In the genomic region with DNA sequence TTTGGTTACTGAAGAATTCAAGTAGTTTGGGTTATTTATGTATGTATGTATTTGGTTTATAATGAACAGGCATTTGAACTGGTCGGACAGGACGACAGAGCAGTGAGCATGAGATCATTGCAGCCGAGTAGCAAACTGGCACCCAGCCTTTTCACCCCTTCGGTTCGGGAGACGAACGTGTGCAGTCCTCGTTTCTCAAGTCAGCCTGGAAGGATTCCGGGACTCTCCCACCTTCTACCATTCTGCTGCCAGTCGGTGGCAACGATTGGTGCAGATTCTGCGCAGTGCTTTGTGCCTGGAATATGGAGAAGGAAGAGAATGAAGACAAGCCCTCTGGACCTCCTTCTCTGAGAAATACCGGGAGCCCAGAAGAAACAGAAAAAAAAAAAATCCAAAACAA, we compare ENCODE assay signal across 10 mouse cellular contexts. TPM values are rescaled to one million over a fixed set of nuclear protein-coding genes. Genes with fewer than 3 reads are reported as not detected.
DNase-seq lines count a peak whose midpoint lies in the region; ATAC-seq and TF ChIP-seq lines count a peak whose summit lies in the region.
"Had no signal": no experiment of that assay in that cellular context is flagged by ENCODE, and none has a peak within 500 bp of the region (broad histone marks: within the 10 kb centered on the region; RNA-seq: fewer than 3 reads in every experiment).

No protein-coding gene starts in this region.

- no peak for DNase-seq in hindbrain, embryonic 11.5 days (ENCODE audit: low spot score)
- peak; percentile 64 for DNase-seq in fibroblast of lung, adult 2 months (ENCODE audit: low read depth)
- DNase-seq in heart, postnatal 0 days (ENCODE audit: low spot score), result peak; percentile 62
- DNase-seq in layer of hippocampus, adult 9-11 months, result peak; percentile 89
- DNase-seq in embryo, embryonic 10 days (ENCODE audit: low spot score), result no peak

- H3K9ac ChIP-seq in hindbrain, embryonic 12.5 days, result no peak overlapping the region
- H3K9ac ChIP-seq in hindbrain, embryonic 11.5 days (ENCODE audit: low read depth, low read length), result no peak overlapping the region
- peak overlapping the region; percentile 21 for H3K9ac ChIP-seq in heart, postnatal 0 days (replicated peaks; ENCODE audit: low read depth, low read length)
- peak overlapping the region; percentile 61 for H3K9ac ChIP-seq in midbrain, embryonic 13.5 days (replicated peaks)

- ATAC-seq in hindbrain, embryonic 12.5 days (ENCODE audit: low FRiP score), result peak; percentile 46; the same call in 1 of the 2 replicates
- ATAC-seq in hindbrain, embryonic 11.5 days (ENCODE audit: low FRiP score), result no peak
- peak; percentile 72; the same call in 1 of the 2 replicates for ATAC-seq in heart, postnatal 0 days (ENCODE audit: insufficient read depth, low read depth)
- ATAC-seq in midbrain, embryonic 13.5 days, result peak; percentile 43

- H3K4me3 ChIP-seq in hindbrain, embryonic 12.5 days, result peak overlapping the region; percentile 12; the same call in 1 of the 2 replicates
- H3K4me3 ChIP-seq in hindbrain, embryonic 11.5 days (ENCODE audit: low read depth, low read length), result no peak overlapping the region
- H3K4me3 ChIP-seq in heart, postnatal 0 days (ENCODE audit: low read depth, low read length), result peak overlapping the region; percentile 46
- peak overlapping the region; percentile 36 for H3K4me3 ChIP-seq in midbrain, embryonic 13.5 days (replicated peaks)
- H3K4me3 ChIP-seq in testis, adult 2 months (ENCODE audit: control insufficient read depth, low read depth, low read length), result peak overlapping the region; percentile 59

- no peaks in the 10 kb centered on the region for H3K27me3 ChIP-seq in hindbrain, embryonic 12.5 days
- H3K27me3 ChIP-seq in hindbrain, embryonic 11.5 days (ENCODE audit: control insufficient read depth, insufficient read depth, low read length), result no peaks in the 10 kb centered on the region
- no peaks in the 10 kb centered on the region for H3K27me3 ChIP-seq in heart, postnatal 0 days (ENCODE audit: control insufficient read depth, insufficient read depth, low read length)
- no peaks in the 10 kb centered on the region for H3K27me3 ChIP-seq in midbrain, embryonic 13.5 days
- H3K27me3 ChIP-seq in testis, adult 2 months (ENCODE audit: control insufficient read depth, insufficient read depth, low read length), result no peaks in the 10 kb centered on the region
- H3K27me3 ChIP-seq: CH12.LX had no signal

- no peaks in the 10 kb centered on the region for H3K9me3 ChIP-seq in hindbrain, embryonic 12.5 days (replicated peaks)
- no peaks in the 10 kb centered on the region for H3K9me3 ChIP-seq in hindbrain, embryonic 11.5 days (ENCODE audit: control insufficient read depth, low read length)
- H3K9me3 ChIP-seq in heart, postnatal 0 days (replicated peaks; ENCODE audit: control insufficient read depth, low read length), result no peaks in the 10 kb centered on the region
- H3K9me3 ChIP-seq in midbrain, embryonic 13.5 days, result no peaks in the 10 kb centered on the region

- H3K27ac ChIP-seq in hindbrain, embryonic 12.5 days, result peak overlapping the region; percentile 83
- H3K27ac ChIP-seq in hindbrain, embryonic 11.5 days (ENCODE audit: low read depth, low read length), result no peak overlapping the region
- H3K27ac ChIP-seq in heart, postnatal 0 days (ENCODE audit: low read depth), result peak overlapping the region; percentile 30
- peak overlapping the region; percentile 87 for H3K27ac ChIP-seq in midbrain, embryonic 13.5 days
- peak overlapping the region; percentile 78 for H3K27ac ChIP-seq in testis, adult 2 months (ENCODE audit: control insufficient read depth, insufficient read depth, low read depth, low read length)

- TF ChIP-seq POLR2A in testis, adult 2 months (IDR thresholded peaks at IDR 0.05; ENCODE audit: control insufficient read depth, low read depth, low read length), result no peak

- peak overlapping the region; percentile 30; the same call in 1 of the 2 replicates for H3K4me2 ChIP-seq in hindbrain, embryonic 12.5 days (replicated peaks)
- no peak overlapping the region for H3K4me2 ChIP-seq in hindbrain, embryonic 11.5 days (replicated peaks; ENCODE audit: low read depth, low read length)
- peak overlapping the region; percentile 58 for H3K4me2 ChIP-seq in heart, postnatal 0 days (ENCODE audit: low read depth, low read length)
- peak overlapping the region; percentile 49 for H3K4me2 ChIP-seq in midbrain, embryonic 13.5 days (replicated peaks)

- TF ChIP-seq EP300 in heart, postnatal 0 days (IDR thresholded peaks at IDR 0.05; ENCODE audit: low read depth), result no peak

- H3K4me1 ChIP-seq in hindbrain, embryonic 12.5 days, result peaks cover 14% of the 10 kb centered on the region
- H3K4me1 ChIP-seq in hindbrain, embryonic 11.5 days (replicated peaks; ENCODE audit: control insufficient read depth, insufficient read depth, low read length), result no peaks in the 10 kb centered on the region
- H3K4me1 ChIP-seq in heart, postnatal 0 days (ENCODE audit: control insufficient read depth, insufficient read depth), result no peaks in the 10 kb centered on the region; the same call in 1 of the 2 replicates
- peaks cover 36% of the 10 kb centered on the region for H3K4me1 ChIP-seq in midbrain, embryonic 13.5 days (replicated peaks)
- H3K4me1 ChIP-seq in testis, adult 2 months (ENCODE audit: control insufficient read depth, insufficient read depth, low read length), result no peaks in the 10 kb centered on the region

- TF ChIP-seq CTCF in heart, postnatal 0 days (IDR thresholded peaks at IDR 0.05; ENCODE audit: low read depth), result no peak
- no peak for TF ChIP-seq CTCF in testis, adult 2 months (IDR thresholded peaks at IDR 0.05; ENCODE audit: control insufficient read depth, insufficient read depth, insufficient replicate concordance, low read depth, low read length)

- WGBS in hindbrain, embryonic 12.5 days, result 52% methylated on average over 13 of the region's 13 CpGs
- 73% methylated on average over 13 of the region's 13 CpGs for WGBS in hindbrain, embryonic 11.5 days
- 38% methylated on average over 13 of the region's 13 CpGs for WGBS in heart, postnatal 0 days
- WGBS in midbrain, embryonic 13.5 days, result 41% methylated on average over 13 of the region's 13 CpGs

- peaks cover 8% of the 10 kb centered on the region; the same call in 1 of the 2 replicates for H3K36me3 ChIP-seq in hindbrain, embryonic 12.5 days
- 0 out of 2 replicates have a peak, but pooled peaks cover 3% of the 10 kb centered on the region for H3K36me3 ChIP-seq in hindbrain, embryonic 11.5 days (ENCODE audit: control insufficient read depth, insufficient read depth, low read length)
- 0 out of 2 replicates have a peak, but pooled peaks cover 3% of the 10 kb centered on the region for H3K36me3 ChIP-seq in heart, postnatal 0 days (replicated peaks; ENCODE audit: control insufficient read depth, insufficient read depth, low read length)
- peaks cover 7% of the 10 kb centered on the region for H3K36me3 ChIP-seq in midbrain, embryonic 13.5 days
- H3K36me3 ChIP-seq in testis, adult 2 months (ENCODE audit: control insufficient read depth, insufficient read depth, low read length), result no peaks in the 10 kb centered on the region

RNA-seq across cellular contexts. Expression of a gene that starts 7.3 kb away (rescaled TPM):
- polyA plus RNA-seq in hindbrain, embryonic 12.5 days (2016; fragmentation: Nextera tagmentation; extraction: Ambion mirVana), result not detected in 2 replicates
- not detected in 2 replicates for polyA plus RNA-seq in hindbrain, embryonic 11.5 days (2014; fragmentation: Nextera tagmentation; extraction: Ambion mirVana)
- not detected in 2 replicates for total RNA-seq in heart, postnatal 0 days (2014; rRNA removed; ENCODE audit: low replicate concordance)
- not detected in 2 replicates for polyA plus RNA-seq in heart, postnatal 0 days (2015; fragmentation: Nextera tagmentation; extraction: Ambion mirVana)
- polyA plus RNA-seq in midbrain, embryonic 13.5 days (2015; fragmentation: Nextera tagmentation; extraction: Ambion mirVana), result not detected in 2 replicates
- polyA plus RNA-seq in testis, adult 2 months (2012; rRNA removed), result not detected in 2 replicates
- total RNA-seq: CH12.LX had no signal
- polyA plus RNA-seq: neural tube, embryonic 11.5 days had no signal

Comparison
In these comparisons a context has a peak if more than half of its experiments do, and no peak if none do; other contexts are left out.
1. H3K9ac ChIP-seq: peak in heart, postnatal 0 days (single experiment) and midbrain, embryonic 13.5 days (single experiment); none in hindbrain, embryonic 12.5 days (single experiment) and hindbrain, embryonic 11.5 days (single experiment).
2. DNase-seq: peak in fibroblast of lung, adult 2 months (single experiment), heart, postnatal 0 days (single experiment) and layer of hippocampus, adult 9-11 months (single experiment); none in hindbrain, embryonic 11.5 days (single experiment) and embryo, embryonic 10 days (single experiment).